Mouse (Mus musculus): Measurements from ENCODE around the gene Chn2.

- TF ChIP-seq POLR2A (IDR thresholded peaks at IDR 0.05; ENCODE audit: control insufficient read depth in 1 of 2, insufficient read depth in 1 of 2, low read depth in 1 of 2, low read length in 2 of 2, poor library complexity in 1 of 2), result no peak
- no peak for TF ChIP-seq CTCF (IDR thresholded peaks at IDR 0.05 in 2 of 3, conservative IDR thresholded peaks at IDR 0.05 in 1 of 3; ENCODE audit: control insufficient read depth in 1 of 3, insufficient read depth in 1 of 3, low read depth in 2 of 3, low read length in 3 of 3, poor library complexity in 1 of 3, severe bottlenecking in 1 of 3)
- TF ChIP-seq SIN3A (IDR thresholded peaks at IDR 0.05; ENCODE audit: low read length), result no peak
- TF ChIP-seq USF1 (IDR thresholded peaks at IDR 0.05; ENCODE audit: low read depth, low read length), result no peak
- no peak for TF ChIP-seq MYB (IDR thresholded peaks at IDR 0.05; ENCODE audit: low read depth, low read length)
- no peak for TF ChIP-seq MAX (IDR thresholded peaks at IDR 0.05; ENCODE audit: low read length)
- TF ChIP-seq USF2 (IDR thresholded peaks at IDR 0.05; ENCODE audit: borderline replicate concordance in 1 of 2, insufficient read depth in 1 of 2, low read depth in 1 of 2, low read length in 2 of 2), result no peak
- no peak for TF ChIP-seq UBTF (IDR thresholded peaks at IDR 0.05; ENCODE audit: borderline replicate concordance, insufficient read depth, low read depth, low read length)
- TF ChIP-seq MAZ (IDR thresholded peaks at IDR 0.05; ENCODE audit: low read depth, low read length), result no peak
- no peak for TF ChIP-seq MAFK (IDR thresholded peaks at IDR 0.05; ENCODE audit: borderline replicate concordance, low read depth, low read length)
- no peak for TF ChIP-seq NRF1 (IDR thresholded peaks at IDR 0.05; ENCODE audit: insufficient read depth, low read depth, low read length, poor library complexity, severe bottlenecking)
- TF ChIP-seq BHLHE40 (IDR thresholded peaks at IDR 0.05; ENCODE audit: borderline replicate concordance, low read depth, low read length), result no peak
These were observed 223.4 kb downstream of the Chn2 start for GRCm38 (mm10) chr6:54262732-54263131.
